Mouse (Mus musculus): ENCODE measurements around the gene Zeb2.
A peak's percentile ranks its signal among the peaks of the same experiment; 100 is the strongest.
"Not testable (repeated sequence)": the region's sequence is repeated elsewhere in the genome, so short reads cannot be mapped to it uniquely, and the experiment has no call there.

The Zeb2 gene

DNA sequence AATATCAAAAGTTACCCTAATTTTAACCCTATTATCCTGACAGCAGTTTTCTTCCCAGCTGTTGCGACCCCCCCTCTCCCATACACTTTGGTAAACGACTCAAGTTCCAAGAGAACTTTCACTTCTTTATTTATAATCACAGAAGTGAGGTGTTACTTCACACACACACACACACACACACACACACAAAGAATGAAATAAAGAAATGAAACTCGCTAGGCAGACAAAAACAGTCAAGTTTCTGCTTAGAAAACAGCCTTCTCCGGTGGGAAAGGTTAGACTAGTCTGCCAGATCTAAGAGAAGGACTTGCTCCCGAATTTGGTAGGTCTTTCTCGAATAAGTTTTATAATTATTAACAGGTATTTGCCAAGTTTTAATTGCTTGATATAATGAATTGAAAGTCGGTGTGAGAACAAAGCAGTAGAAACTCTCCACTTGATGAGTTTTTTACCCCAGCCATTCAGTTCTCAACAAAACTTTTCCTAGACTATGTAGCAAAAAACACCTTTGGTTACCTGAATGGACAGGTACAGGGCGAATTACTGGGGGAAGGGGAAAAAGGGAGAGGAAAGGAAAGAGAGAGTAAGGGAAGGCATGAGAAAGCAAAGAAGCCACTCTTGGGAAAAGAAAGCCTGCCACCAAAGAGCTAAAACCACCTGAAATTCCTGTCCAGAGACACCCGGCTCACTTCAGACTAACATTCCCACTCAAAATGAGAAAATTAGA lies 5.0 kb downstream of the Zeb2 start:
- no peak for DNase-seq (ENCODE audit: low spot score in 2 of 2)

DNA sequence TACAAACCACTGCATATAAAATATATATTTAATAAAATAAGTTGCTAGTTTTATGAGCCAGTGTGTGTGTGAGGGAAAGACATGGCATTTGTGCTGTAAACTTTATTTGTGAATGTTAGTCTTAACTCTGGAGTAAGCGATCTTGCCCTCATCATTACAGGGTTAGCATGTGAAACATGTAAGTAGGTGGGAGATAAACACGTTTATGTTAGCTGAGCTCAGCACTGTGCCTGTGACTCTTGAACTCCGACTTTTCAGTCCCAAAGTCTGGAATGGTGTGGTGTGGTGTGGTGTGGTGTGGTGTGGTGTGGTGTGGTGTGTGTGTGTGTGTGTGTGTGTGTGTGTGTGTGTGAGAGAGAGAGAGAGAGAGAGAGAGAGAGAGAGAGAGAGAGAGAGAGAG lies 5.6 kb downstream of the Zeb2 start:
- DNase-seq (ENCODE audit: low spot score in 2 of 2): not testable (repeated sequence)

GRCm38 (mm10) chr2:45110757-45111411 lies 6.3 kb downstream of the Zeb2 start:
- peak in 1 of 2 experiments; percentile 46 for DNase-seq (ENCODE audit: low spot score in 2 of 2)

DNA sequence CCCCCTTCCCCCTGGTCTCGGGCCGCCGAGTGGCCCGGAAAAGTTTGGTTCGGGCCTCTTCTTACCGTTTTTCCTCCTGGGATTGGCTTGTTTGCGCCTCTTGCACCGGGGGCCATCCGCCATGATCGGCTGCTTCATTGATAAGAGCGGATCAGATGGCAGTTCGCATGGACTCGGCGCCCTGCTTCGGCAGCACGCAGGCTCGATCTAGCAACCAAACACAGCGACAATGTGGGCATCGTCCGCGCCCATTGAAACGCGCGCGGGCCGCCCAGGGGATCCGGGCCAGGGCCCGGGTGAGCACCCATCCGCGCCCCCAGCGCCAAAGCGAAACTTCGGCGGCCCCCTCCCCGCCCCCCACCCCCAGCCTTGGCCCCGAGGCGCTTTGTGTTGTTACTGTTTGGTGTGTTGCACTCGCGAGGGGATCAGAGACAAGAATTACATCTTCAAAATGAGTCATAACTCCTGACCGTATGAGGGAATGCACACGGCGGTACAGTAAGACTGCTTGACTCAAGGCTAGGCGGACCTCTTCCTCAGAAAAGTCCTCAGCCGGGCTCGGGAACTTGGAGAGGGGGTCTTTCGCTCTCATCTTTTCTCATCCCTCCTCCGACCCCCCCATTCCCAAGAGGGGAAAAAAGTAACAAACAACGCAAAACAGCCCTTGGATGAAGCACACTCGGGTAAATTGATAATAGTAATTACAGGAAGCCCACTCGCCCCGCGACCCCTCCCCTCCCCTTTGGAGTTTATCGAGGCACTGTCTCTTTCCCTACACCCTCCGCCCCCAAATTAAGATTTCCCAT lies 7.0 kb downstream of the Zeb2 start:
- peak in 1 of 2 experiments; percentile 45 for DNase-seq (ENCODE audit: low spot score in 2 of 2)

DNA sequence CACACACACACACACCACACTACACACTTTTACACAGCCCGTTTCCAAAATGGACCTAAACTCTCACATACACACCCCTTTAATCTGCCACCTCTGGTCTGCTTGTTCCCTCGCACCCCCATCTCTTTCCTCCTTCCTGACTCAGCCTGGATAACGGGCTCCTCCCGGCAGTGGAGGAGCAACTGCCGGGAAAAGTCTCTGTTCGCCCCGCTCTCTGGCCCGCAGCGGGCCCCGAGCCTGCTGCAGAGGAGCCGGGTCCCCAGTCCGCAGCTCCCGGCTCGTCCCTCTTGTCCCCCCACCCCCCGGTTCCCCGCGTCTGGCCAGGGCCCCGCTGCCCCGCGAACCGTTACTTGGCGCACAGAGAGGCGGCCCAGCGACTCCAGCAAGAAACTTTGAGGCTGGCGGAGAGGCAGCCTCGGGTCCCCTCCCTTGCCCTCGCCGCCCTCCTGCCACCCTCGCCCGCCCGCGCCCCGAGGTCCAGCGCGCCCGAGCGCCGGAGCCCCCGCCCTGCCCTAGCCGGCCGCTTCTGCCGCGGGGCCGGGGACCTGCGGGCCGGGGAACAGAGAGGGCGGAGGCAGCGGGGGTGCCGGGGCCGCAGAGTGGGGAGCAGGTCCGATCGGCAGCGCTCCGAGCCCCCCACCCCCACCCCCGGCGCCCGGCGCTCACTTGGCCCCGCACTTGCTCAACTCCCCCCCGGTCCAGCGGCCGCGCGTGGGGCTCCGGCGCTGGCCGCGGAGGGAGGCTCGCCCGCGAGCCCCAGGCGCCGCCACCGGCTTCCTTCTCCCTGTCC lies 7.8 kb downstream of the Zeb2 start:
- DNase-seq (ENCODE audit: low spot score in 2 of 2): no peak

DNA sequence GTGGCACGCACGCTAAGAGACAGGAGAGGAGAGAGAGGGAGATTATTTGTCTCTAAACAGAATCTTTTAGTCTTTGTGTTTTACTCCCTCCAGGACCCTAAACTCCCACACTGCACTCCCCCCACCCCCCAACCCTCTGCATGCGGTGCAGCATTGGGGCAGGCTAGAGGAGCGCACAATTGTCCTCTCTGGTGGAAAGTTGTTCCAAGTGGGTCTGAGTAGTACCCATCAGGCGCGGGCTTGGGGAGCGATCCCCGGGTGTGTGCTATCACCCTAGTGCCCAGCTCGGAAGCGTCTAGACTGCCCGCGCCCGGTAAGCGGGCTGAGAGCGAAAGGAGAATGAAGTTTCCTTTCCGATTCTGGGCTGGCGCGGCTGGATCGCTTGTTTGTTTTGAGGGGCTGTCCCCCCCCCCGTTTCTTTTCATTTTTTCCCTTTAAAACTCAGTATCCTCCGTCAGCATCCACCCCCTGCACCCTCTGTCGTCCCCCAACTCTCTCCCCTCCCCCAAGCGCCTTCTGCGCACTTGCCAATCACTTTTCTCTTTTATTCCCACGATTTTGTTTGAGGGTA lies 8.6 kb downstream of the Zeb2 start:
- peak in 1 of 2 experiments; percentile 39 for DNase-seq (ENCODE audit: low spot score in 2 of 2)

DNA sequence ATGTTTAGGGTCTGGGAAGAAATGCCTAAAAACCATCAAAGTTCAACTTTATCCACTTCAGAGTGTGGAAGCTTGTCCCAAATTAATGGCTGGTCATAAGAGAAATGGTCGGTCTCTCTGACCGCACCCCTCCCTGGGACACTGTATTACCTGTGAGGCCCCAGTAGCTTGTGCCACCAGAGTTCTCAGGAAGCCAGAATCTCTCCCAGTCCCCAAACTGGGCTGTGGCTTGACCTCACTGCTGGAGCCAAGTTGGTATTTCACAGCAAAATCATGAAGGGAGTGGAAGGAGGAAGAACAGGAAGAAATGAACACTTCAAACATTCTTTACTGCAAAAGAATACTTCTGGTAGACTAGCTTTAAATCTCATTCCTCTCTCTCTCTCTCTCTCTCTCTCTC lies 9.6 kb downstream of the Zeb2 start:
- DNase-seq (ENCODE audit: low spot score in 2 of 2): no peak

DNA sequence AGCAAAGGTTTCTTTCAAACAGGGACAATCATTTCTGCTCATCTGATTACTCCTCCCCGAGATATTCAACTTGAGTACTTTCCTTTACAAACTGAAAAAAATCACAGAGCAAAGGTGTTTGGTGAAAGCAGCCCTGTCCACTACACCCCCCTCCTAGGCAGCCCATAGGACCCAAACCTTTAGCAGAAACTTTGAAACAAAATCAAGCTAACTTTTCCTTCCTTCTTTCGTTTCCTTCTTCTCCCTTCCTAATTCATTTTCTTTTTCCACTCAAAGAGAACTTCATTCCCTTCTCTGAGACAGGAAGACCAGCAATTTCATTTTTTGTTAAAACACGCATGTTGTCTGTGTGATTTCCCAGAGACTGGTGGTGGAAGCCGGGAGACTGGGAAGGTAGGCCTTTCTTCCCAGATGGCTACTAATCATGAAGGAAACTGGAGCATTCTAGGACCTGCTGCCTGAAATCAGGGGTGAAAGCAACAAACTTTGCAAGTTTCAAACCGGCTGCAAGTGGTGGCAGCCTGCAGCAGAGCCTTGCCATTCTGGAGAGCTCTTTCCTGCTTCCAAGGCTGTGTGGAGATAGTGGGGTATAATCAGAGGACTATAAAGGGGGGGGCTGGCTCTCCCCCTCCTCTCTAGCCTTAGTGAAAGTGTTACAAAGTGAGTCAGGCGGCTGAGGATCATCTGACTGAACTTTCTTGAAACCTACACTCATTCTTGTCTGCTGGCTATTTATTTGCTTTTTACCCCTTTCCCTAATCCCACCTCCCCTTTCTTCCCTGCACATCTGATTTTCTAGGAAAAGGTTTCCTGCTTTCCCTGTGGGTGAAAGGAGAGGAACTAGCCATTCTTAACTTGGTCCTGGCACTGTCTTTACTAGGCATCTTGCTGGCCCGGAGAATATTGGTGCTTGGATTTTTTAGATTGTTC lies 11.0 kb downstream of the Zeb2 start:
- no peak for DNase-seq (ENCODE audit: low spot score in 2 of 2)

DNA sequence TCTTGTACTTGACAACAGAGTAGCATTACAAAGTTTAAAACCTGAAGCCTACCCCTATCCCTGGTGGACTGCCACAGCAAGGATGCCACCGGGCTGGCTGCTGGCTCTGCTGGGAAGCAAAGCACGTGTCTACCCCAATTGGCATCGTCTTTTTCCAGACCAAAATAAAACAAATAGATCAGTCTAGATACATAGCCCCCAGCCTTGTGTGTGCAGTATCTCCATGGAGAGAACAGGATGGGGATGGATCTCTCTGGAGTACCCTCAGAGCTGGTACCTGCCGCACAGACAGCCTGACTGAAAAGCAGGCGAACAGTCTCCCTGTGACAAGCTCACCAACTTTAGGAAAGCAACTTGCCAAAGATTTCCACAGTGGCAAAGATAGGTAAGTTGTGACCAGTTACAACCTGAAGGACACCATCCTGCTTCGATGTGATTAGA lies 11.9 kb downstream of the Zeb2 start:
- DNase-seq (ENCODE audit: low spot score in 2 of 2): no peak

GRCm38 (mm10) chr2:45104511-45105055 lies 12.6 kb downstream of the Zeb2 start:
- DNase-seq (ENCODE audit: low spot score in 2 of 2): no peak

DNA sequence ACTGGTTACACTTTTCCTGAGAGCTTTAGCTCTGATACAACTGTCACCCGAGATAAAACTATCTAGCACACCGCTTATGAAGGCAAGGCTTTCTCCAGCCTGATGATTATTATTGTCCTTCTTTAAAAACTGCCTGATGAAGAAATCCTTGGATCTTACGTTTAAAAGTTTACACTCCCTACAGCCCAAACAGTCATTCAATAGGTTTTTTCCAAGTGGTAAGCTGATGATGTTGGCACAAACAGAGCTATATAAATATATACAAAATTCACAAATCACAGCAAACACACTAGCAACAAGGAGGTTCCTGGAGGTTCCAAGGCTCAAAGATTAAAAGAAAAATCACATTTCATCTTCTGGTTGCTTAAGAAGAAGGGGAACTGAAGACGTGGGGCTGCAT lies 13.1 kb downstream of the Zeb2 start:
- DNase-seq (ENCODE audit: low spot score in 2 of 2): no peak

DNA sequence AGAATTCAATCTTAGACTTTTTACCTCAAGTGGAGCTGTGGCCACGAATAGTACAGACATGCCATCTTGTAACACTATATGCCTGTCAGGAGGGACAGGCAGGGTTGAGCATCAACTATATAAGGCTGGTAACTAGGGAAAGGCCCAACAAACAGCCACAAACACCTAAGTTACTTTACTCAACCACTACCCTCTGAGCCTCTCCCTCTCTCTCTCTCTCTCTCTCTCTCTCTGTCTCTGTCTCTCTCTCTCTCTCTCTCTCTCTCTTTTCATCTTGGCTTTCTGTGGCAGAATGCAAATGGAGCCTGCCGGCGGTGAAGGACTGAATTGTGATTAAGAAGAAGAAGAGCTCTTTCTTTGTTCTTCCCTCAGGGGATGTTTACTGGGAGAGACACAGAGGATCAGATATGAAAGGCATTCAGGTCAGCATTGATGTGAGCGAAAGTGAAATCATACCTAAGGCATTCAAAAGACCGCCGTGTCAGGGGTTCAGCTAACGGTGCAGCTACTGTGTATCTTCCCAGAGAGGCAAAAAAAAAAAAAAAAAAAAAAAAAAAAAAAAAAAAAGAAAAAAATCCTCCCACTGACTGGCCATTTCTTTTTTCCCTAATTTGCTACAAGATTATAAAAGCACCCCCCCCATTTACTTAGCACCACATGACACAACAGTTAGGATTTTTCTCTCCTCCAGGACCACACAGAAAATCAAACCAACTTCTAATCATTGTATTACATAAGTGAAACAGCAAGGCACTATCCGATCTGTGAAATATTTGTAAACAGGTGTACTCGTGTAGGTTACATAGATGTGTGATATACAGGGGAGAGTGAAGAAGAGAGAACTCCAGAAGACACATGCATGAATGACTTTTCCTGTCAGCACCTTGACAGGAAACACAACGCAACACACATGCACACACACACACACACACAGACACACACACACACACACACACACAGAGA lies 13.9 kb downstream of the Zeb2 start:
- DNase-seq (ENCODE audit: low spot score in 2 of 2): no peak

GRCm38 (mm10) chr2:45102191-45102638 lies 15.0 kb downstream of the Zeb2 start:
- no peak for DNase-seq (ENCODE audit: low spot score in 2 of 2)

- no peak for DNase-seq (ENCODE audit: low spot score in 2 of 2)
Measured at GRCm38 (mm10) chr2:45101586-45101985, 15.6 kb downstream of the Zeb2 start.

DNA sequence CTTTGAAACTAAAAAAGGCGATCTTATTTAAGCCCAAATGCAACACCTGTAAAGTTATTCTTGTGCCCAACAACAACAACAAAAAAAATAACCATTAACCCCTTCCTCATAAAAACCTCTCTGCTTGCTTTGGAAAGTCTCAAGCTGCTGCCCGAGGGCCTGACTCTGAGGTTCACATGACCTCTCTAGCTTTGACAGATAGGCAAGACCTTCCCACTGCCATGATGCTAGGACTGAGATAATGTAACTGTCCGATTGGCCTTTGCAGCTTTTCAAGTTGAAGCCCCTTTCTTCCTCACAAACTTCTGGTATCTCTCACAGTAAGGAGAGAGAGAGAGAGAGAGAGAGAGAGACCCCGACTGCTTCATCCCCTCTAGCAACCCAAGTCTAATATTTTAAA lies 16.2 kb downstream of the Zeb2 start:
- no peak for DNase-seq (ENCODE audit: low spot score in 2 of 2)

GRCm38 (mm10) chr2:45100628-45101027 lies 16.6 kb downstream of the Zeb2 start:
- DNase-seq (ENCODE audit: low spot score in 2 of 2): no peak

GRCm38 (mm10) chr2:45100017-45100416 lies 17.2 kb downstream of the Zeb2 start:
- DNase-seq (ENCODE audit: low spot score in 2 of 2): no peak

GRCm38 (mm10) chr2:45099081-45099480 lies 18.1 kb downstream of the Zeb2 start:
- no peak for DNase-seq (ENCODE audit: low spot score in 2 of 2)

DNA sequence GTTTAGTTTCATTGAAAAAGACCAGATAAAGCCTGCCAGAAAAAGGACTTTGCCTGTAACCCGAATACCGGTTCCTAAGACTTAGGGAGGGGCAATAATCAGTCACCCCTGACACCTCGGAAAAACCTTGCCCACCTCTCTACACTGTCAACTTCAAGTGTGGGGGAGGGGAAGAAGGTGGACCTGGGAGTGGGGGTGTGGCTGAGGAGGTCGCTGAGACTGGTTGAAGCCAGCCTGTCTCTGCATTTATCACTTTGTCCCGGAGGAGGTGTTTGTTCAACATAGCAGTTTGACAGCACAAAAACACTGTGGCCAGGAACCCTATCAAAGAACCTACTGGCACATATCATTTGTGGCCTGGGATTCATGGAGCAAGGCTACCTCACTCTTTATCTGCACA lies 19.2 kb downstream of the Zeb2 start:
- no peak for DNase-seq (ENCODE audit: low spot score in 2 of 2)

Data from frontal cortex, postnatal 25 days (tissue).